Mouse (Mus musculus) brown adipose tissue, adult 24 weeks (tissue): ENCODE data around the gene Cdc42. TPM values are rescaled to one million over a fixed set of nuclear protein-coding genes. Genes with fewer than 3 reads are reported as not detected.

Experiments used
- H3K27ac ChIP-seq: fragments of 200-500 bp; replicated peaks from 2 replicates; pipeline ENCODE4 v1.5.1; 2012; ENCODE audit warnings: low read depth, mild to moderate bottlenecking, low read length
- H3K4me1 ChIP-seq: fragments of 200-500 bp; 2 replicates; pipeline ENCODE4 v1.6.1; 2012; ENCODE audit warnings: low read length, mixed read lengths; ENCODE audit not compliant: control insufficient read depth, insufficient read depth, insufficient read length
- H3K4me3 ChIP-seq: fragments of 200-500 bp; 2 replicates; pipeline ENCODE4 v1.5.1; 2012; ENCODE audit warnings: low read depth, mild to moderate bottlenecking, low read length, moderate library complexity; ENCODE audit not compliant: insufficient read depth
- polyA plus RNA-seq: library from polyadenylated mRNA; stranded (reverse); fragments of >200 nt; gene quantifications from 2 replicates; pipeline ENCODE4 v1.2.4, GENCODE M21; 2012; ENCODE audit not compliant: missing spikeins, insufficient read depth, insufficient read length

Gene Cdc42
- polyA plus RNA-seq, 1 experiment = 400 TPM

GRCm38 (mm10) chr4:137358291-137359002 is 927 bp upstream of the Cdc42 start:
- no peak overlapping the region for H3K4me3 ChIP-seq
- H3K27ac ChIP-seq = peak overlapping the region; percentile 23; the same call in 1 of the 2 replicates
- peaks cover 3% of the 10 kb centered on the region; the same call in 1 of the 2 replicates for H3K4me1 ChIP-seq

GRCm38 (mm10) chr4:137356674-137357510 is 628 bp downstream of the Cdc42 start:
- H3K4me1 ChIP-seq = peaks cover 4% of the 10 kb centered on the region

GRCm38 (mm10) chr4:137350627-137351026 is 6.9 kb downstream of the Cdc42 start:
- Histone ChIP-seq H3K4me1 (peaks cover 19% of the 10 kb centered on the region), H3K27ac (no peak overlapping the region), H3K4me3 (no peak overlapping the region)

More at GRCm38 (mm10) chr4:137356674-137357510, 628 bp downstream of the Cdc42 start:
- Histone ChIP-seq H3K27ac (peak overlapping the region; percentile 84), H3K4me3 (peak overlapping the region; percentile 79)

GRCm38 (mm10) chr4:137345790-137346189 is 11.7 kb downstream of the Cdc42 start:
- Histone ChIP-seq H3K27ac (no peak overlapping the region), H3K4me1 (peaks cover 17% of the 10 kb centered on the region), H3K4me3 (no peak overlapping the region)

GRCm38 (mm10) chr4:137345112-137345511 is 12.4 kb downstream of the Cdc42 start:
- Histone ChIP-seq H3K27ac (no peak overlapping the region), H3K4me1 (peaks cover 20% of the 10 kb centered on the region), H3K4me3 (no peak overlapping the region)

DNA sequence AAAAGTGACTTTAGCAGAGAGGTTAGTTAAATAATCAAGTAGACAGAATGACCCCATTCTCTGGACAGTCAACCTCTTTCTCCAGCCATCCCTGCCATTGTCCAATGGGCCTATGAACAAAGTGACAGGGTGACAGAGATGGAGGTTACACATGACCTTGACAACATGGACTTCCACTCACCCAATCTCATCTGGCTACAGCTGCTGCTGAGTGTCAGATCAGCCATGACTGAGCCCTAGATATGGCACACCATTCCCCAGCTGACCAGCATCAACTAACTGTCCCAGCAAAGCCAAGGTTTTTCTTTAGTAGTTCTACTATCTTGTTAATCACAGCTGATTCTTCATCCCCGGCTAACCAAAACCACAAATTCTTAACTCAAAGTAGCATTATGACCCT is 14.7 kb downstream of the Cdc42 start:
- H3K4me3 ChIP-seq = no peak overlapping the region
- H3K27ac ChIP-seq = no peak overlapping the region
- H3K4me1 ChIP-seq = peaks cover 17% of the 10 kb centered on the region

DNA sequence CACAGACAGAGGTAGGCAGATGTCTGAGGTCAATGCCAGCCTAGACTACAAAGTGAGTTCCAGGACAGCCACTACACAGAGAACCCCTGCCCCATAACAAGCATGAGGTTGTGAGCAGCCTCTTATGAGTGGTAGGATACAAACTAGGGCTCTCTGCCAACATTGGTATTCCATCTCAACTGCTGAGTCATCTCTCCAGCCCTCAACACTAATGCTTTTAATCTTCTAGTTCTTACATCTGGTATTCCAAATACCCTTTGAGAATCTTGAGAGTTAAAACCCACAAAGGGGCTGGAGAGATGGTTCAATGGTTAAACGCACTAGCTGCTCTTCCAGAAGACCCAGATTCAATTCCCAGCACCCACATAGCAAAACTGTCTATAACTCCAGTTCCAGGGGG is 18.1 kb downstream of the Cdc42 start:
- peaks cover 15% of the 10 kb centered on the region for H3K4me1 ChIP-seq
- H3K27ac ChIP-seq = no peak overlapping the region
- H3K4me3 ChIP-seq = no peak overlapping the region

- H3K27ac ChIP-seq = no peak overlapping the region
- H3K4me3 ChIP-seq = no peak overlapping the region
Observed at GRCm38 (mm10) chr4:137336468-137336867, 21.1 kb downstream of the Cdc42 start.

GRCm38 (mm10) chr4:137332051-137332450 is 25.5 kb downstream of the Cdc42 start:
- peaks cover 2% of the 10 kb centered on the region for H3K4me1 ChIP-seq
- no peak overlapping the region for H3K27ac ChIP-seq
- no peak overlapping the region for H3K4me3 ChIP-seq

More at GRCm38 (mm10) chr4:137336468-137336867, 21.1 kb downstream of the Cdc42 start:
- peaks cover 10% of the 10 kb centered on the region for H3K4me1 ChIP-seq

GRCm38 (mm10) chr4:137326494-137326893 is 31.0 kb downstream of the Cdc42 start:
- Histone ChIP-seq H3K4me3 (no peak overlapping the region), H3K4me1 (no peaks in the 10 kb centered on the region), H3K27ac (no peak overlapping the region)

GRCm38 (mm10) chr4:137324926-137325325 is 32.6 kb downstream of the Cdc42 start:
- H3K4me3 ChIP-seq = no peak overlapping the region
- no peak overlapping the region for H3K27ac ChIP-seq
- no peaks in the 10 kb centered on the region for H3K4me1 ChIP-seq

- Histone ChIP-seq H3K4me1 (peaks cover 3% of the 10 kb centered on the region; the same call in 1 of the 2 replicates), H3K27ac (no peak overlapping the region), H3K4me3 (no peak overlapping the region)
Observed at GRCm38 (mm10) chr4:137316027-137316770, 41.3 kb downstream of the Cdc42 start.

DNA sequence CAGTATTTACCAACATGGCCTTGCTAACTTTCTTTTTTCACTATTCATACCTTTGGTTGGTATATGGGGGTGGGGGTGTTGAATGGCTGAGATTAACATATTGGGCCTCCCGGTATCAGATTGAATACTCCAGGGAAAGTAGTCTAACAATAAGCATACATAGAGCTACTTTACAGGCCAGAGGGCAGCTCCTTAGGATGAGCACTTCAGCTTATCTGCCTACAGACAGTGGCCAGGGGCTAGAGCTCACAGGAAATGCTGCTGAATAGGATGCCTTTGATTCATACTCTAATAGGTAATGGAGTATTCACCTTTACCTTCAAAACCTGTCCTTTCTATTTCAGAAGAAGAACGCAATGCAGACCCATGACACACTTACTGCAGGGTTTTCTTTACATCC is 42.5 kb downstream of the Cdc42 start:
- Histone ChIP-seq H3K27ac (no peak overlapping the region), H3K4me3 (no peak overlapping the region), H3K4me1 (peaks cover 3% of the 10 kb centered on the region; the same call in 1 of the 2 replicates)

- Histone ChIP-seq H3K27ac (peak overlapping the region; percentile 53; the same call in 1 of the 2 replicates), H3K4me1 (peaks cover 3% of the 10 kb centered on the region; the same call in 1 of the 2 replicates), H3K4me3 (no peak overlapping the region)
Observed at GRCm38 (mm10) chr4:137314561-137314960, 43.0 kb downstream of the Cdc42 start.

DNA sequence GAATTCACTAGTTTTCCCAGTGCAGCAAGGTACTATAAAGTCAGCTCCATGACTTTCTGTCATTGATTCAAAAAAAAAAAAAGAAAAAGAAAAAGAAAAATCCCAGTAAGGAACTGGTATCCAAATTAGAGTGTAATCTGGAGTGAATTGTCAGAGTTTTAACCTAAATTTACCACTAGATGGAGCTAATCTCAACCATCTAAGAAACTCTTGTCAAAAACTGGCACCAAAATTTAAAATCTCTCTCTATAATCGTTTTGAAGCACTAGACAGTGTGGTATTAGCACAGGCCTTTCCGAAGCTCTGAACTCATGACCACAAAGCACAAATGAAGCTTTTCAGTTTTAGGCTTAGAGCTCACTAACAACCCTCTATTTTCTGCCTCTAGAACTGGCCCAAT is 44.0 kb downstream of the Cdc42 start:
- peaks cover 3% of the 10 kb centered on the region; the same call in 1 of the 2 replicates for H3K4me1 ChIP-seq
- H3K4me3 ChIP-seq = no peak overlapping the region
- no peak overlapping the region for H3K27ac ChIP-seq
